Mouse (Mus musculus) v-Abl transformed pro-B cells (cell line): ENCODE data around the gene Gm20896.
"Not testable (repeated sequence)": the region's sequence is repeated elsewhere in the genome, so short reads cannot be mapped to it uniquely, and the experiment has no call there.

Experiments used
- in situ Hi-C, 2 experiments: fragments of 400-800 bp; cut with MboI; formaldehyde crosslinking; loops; one replicate each; pipeline ENCODE4 v1.15.1; 2025; ENCODE audit not compliant: unreplicated experiment in 2 of 2

Gene Gm20896

GRCm38 (mm10) chrY:35921426-35921825, at the start of gene Gm20896:
Gm20896 (minus strand) TSS chrY:35921526.
- in situ Hi-C loops: not testable (repeated sequence)
